Mouse (Mus musculus) G1E (cell line): ENCODE measurements around the gene Foxj2.

Source experiments
- CTCF ChIP-seq: IDR thresholded peaks from 2 replicates; pipeline ENCODE4 v1.5.1; 2012; ENCODE audit warnings: low read depth, low read length, inconsistent platforms, mixed read lengths
- GATA1 ChIP-seq: IDR thresholded peaks from 2 replicates; pipeline ENCODE4 v1.6.1; 2012; ENCODE audit warnings: borderline replicate concordance, low read length, inconsistent platforms, mixed read lengths
- POLR2AphosphoS5 ChIP-seq: IDR thresholded peaks from 2 replicates; pipeline ENCODE4 v1.6.1; 2012; ENCODE audit warnings: low read depth, low read length, inconsistent platforms; ENCODE audit not compliant: insufficient replicate concordance
- TAL1 ChIP-seq: conservative IDR thresholded peaks from 2 replicates; pipeline ENCODE4 v1.6.1; 2012; ENCODE audit warnings: low read depth, low read length, inconsistent platforms, mixed read lengths

GRCm38 (mm10) chr6:122800640-122801300, 18.9 kb upstream of the Foxj2 start:
- TF ChIP-seq CTCF (no peak), GATA1 (no peak), POLR2AphosphoS5 (no peak), TAL1 (no peak)
